Mouse (Mus musculus) MEL-GATA-1-ER (cell line): ENCODE results near the gene Nxph4.

Experiments
- DNase-seq: peaks from one replicate; pipeline ENCODE4 v3.0.0-alpha.2; 2012; ENCODE audit warnings: low read depth; ENCODE audit errors: extremely low read depth

Gene Nxph4

GRCm38 (mm10) chr10:127490160-127491127, 43.9 kb downstream of the Nxph4 start:
- no peak for DNase-seq

- no peak for DNase-seq
Measured at GRCm38 (mm10) chr10:127488856-127489255, 45.5 kb downstream of the Nxph4 start.

DNA sequence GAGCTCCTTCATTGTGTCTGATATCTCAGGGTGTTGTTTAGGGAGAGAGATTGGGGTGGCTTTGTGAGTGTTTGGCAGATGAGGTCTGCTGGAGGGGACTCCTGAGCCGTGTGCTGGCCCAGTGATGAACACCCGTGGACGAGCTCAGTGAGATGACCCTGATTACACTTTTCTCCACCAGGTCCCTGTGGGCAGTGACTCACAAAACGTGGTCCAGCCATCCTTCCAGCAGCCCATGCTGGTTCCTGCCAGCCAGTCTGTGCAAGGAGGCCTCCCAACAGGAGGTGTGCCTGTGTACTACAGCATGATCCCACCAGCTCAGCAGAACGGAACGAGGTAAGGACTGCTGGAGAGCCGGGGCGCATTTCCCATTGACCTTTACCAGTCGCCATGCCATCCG, 49.1 kb downstream of the Nxph4 start:
- DNase-seq: no peak

DNA sequence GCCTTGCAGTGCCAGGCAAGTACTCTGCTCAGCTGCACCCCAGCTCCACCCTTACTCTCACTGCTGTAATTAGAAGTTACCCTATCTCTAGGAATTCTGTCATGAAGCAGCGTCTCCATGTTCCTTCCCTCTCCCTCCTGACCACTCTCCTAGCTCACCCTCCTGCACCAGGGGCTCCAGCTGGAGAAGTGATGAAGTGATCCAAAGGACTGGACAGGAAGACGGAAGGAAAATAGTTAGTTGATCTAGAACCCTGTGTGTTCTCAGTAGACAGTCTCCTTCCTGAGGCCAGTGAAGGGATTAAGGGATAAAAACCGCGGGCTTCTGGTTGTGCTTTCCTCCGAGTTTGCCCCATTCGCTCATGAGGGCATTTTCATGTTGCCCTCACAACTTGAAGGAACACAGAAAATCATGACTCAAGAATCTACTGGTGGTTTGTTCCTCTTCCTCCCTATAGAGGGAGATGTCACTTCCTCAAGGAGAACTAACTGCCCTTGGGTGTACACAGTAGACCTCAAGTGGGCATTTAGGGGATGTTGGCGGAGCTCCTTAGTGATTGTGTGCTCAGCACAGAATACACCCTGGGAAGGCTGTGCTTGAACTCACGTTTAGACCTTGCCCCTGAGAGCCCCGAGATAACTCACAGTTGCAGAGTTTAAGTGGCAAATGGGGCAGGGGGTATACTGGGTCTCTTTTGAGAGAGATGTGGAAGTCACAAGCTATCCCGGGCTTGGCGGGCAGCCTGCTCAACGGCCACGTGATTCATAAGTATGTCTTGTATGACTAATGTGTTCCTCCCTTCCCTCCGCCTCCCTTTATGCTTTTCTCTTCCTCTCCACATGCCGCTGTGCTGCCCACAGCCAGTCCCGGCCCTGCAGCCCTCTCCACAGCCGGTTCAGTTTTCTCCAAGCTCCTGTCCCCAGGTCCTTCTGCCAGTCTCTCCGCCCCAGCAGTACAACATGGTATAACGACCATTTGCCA, 53.2 kb downstream of the Nxph4 start:
- DNase-seq: no peak

GRCm38 (mm10) chr10:127479131-127479530, 55.2 kb downstream of the Nxph4 start:
- DNase-seq: peak; percentile 11

- no peak for DNase-seq
Measured at GRCm38 (mm10) chr10:127477301-127477700, 57.1 kb downstream of the Nxph4 start.

DNA sequence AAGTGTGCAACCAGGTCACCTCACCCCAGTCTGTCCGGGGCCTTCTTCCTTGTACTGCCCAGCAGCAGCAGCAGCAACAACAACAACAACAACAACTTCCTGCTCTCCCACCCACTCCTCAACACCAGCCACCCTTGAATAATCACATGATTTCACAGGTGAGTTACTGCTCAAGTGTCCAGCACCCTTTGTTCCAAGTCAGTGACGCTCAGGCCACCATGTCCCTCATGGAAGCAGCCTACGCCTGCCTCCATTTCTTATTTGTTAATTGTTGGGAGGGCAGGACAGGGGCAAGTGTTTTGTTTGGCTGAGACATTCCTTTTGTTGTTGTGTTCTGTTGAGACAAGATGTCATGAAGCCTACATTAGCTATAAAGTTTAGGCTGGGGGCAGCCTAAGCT, 57.8 kb downstream of the Nxph4 start:
- no peak for DNase-seq
